Mouse (Mus musculus) E14TG2a.4 (cell line): ENCODE measurements around the gene Sfn.

ENCODE experiments used
- H3K27me3 ChIP-seq: 2 replicates; pipeline ENCODE4 v1.6.1; 2014; ENCODE audit warnings: low read length, control low read depth; ENCODE audit not compliant: insufficient read depth
- H3K36me3 ChIP-seq: 2 replicates; pipeline ENCODE4 v1.6.1; 2014; ENCODE audit warnings: low read length, control low read depth; ENCODE audit not compliant: insufficient read depth
- H3K4me1 ChIP-seq: replicated peaks from 2 replicates; pipeline ENCODE4 v1.6.1; 2014; ENCODE audit warnings: low read depth, low read length, control low read depth
- H3K4me3 ChIP-seq: replicated peaks from 2 replicates; pipeline ENCODE4 v1.5.1; 2014; ENCODE audit warnings: mild to moderate bottlenecking, low read length
- H3K9me3 ChIP-seq: 2 replicates; pipeline ENCODE4 v1.6.1; 2014; ENCODE audit warnings: low read length, control low read depth
- CTCF ChIP-seq: conservative IDR thresholded peaks from 2 replicates; pipeline ENCODE4 v1.5.1; 2014; ENCODE audit warnings: low read length
- NANOG ChIP-seq: IDR thresholded peaks from 2 replicates; pipeline ENCODE4 v1.6.1; 2014; ENCODE audit warnings: borderline replicate concordance, low read length, mixed read lengths
- POU5F1 ChIP-seq: IDR thresholded peaks from 2 replicates; pipeline ENCODE4 v1.6.1; 2014; ENCODE audit warnings: low read length, borderline replicate concordance

Sfn gene

DNA sequence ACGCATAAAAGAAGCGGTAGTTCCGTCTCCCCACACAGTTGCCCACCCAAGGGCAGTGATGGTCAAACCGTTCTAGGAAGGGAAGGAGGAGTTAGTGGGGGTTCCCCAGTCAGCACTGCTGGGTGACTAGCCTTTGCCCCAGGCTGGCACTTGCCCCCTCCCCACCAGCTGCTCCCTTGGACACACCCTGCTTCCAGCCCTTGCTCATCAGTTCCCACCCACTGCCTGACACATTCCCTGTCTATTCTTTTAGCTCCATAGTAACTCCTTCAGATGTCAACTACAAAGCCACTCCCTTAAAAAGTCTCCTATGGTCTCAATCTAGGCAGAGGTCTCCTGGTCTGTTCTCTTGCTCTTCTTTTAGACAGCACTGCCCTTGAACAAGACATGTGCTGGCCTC is 11.9 kb upstream of the Sfn start:
- TF ChIP-seq POU5F1: no peak
- no peak for TF ChIP-seq CTCF
- no peak for TF ChIP-seq NANOG
- no peaks in the 10 kb centered on the region for H3K9me3 ChIP-seq
- peaks cover 77% of the 10 kb centered on the region for H3K4me1 ChIP-seq
- H3K36me3 ChIP-seq: peaks cover 87% of the 10 kb centered on the region
- no peaks in the 10 kb centered on the region for H3K27me3 ChIP-seq
- H3K4me3 ChIP-seq: peak overlapping the region; percentile 6; the same call in 1 of the 2 replicates

DNA sequence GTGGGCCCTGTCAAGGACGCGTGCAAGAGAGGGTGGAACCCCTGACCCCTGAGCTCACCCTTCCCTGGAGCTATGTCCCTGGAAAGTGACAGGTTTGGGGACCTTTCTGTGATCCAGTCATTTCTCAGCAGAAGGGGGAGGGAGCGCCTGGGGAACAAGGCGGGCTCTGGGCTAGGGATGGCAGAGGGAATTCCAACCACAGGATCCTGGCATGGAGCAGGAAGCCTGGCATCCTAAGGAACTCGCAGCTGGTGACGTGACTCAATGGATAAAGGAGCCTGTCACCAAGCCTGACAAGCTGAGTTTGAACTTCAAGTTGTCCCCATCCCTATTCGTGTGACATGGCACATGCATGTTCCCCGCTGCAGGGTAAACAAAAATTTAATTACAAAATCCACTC is 11.1 kb upstream of the Sfn start:
- no peaks in the 10 kb centered on the region for H3K9me3 ChIP-seq
- peaks cover 85% of the 10 kb centered on the region for H3K4me1 ChIP-seq
- H3K27me3 ChIP-seq: no peaks in the 10 kb centered on the region
- H3K36me3 ChIP-seq: peaks cover 92% of the 10 kb centered on the region
- TF ChIP-seq POU5F1 (no peak), CTCF (no peak), NANOG (no peak)
- no peak overlapping the region for H3K4me3 ChIP-seq

DNA sequence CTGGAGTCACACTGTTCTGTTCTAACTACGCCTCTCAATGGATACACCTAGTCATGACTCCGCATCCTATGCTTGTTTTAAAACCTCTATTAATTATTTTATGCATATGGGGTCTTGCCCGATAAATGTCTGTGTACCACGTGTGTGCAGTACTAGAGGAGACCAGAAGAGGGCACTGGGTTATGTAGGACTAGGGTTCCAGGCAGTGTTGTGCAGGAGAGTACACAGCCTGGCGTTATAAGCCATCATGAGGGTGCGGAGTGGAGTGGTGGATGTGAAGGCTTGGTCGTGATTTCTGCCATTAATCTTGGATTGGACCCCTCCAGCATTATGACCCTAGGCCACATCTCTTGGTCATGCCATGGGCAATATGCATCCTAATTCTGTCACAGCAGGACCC is 10.4 kb upstream of the Sfn start:
- TF ChIP-seq CTCF (peak; percentile 55), POU5F1 (no peak)
- Histone ChIP-seq H3K27me3 (no peaks in the 10 kb centered on the region), H3K36me3 (peaks cover 92% of the 10 kb centered on the region), H3K4me3 (no peak overlapping the region), H3K9me3 (no peaks in the 10 kb centered on the region), H3K4me1 (peaks cover 87% of the 10 kb centered on the region)

DNA sequence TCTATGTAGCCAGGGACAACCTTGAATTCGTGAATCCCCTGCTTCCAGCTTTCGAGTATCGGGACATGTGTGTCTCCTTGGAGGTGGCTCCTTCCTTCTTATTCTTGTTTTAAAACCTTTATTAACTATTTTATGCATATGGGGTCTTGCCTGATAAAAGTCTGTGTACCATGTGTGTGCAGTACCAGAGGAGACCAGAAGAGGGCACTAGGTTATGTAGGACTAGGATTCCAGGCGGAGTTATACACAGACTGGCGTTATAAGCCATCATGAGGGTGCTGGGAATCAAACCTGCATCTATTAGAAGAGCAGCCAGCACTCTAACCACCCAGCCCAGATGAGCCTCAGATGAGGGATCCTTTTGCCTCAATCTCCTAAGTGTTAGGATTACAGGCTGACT is 9.8 kb upstream of the Sfn start:
- Histone ChIP-seq H3K36me3 (peaks cover 93% of the 10 kb centered on the region), H3K9me3 (no peaks in the 10 kb centered on the region), H3K4me1 (peaks cover 88% of the 10 kb centered on the region), H3K4me3 (no peak overlapping the region), H3K27me3 (no peaks in the 10 kb centered on the region)
- TF ChIP-seq POU5F1: no peak
- TF ChIP-seq CTCF: peak; percentile 71

DNA sequence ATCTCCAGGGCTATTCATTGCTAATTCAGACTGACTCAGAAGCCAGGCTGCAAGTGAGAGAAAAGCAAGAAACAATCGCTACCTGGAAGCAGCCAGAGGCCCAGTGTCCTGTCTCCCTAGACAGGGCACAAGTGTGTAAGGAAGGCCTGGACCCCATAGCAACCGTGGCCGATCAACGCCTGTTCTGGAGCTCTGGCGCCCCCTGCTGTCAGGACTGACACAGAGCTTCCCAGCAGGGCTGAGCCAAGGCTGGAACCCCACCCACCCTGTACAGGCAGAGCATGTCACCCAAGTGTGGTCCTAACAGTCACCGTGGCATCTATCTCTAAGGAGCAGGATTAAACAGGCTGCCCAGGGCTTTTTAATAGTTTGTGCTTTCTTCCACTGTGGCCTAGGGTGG is 7.8 kb upstream of the Sfn start:
- Histone ChIP-seq H3K27me3 (no peaks in the 10 kb centered on the region), H3K36me3 (peaks cover 95% of the 10 kb centered on the region), H3K4me1 (peaks cover 89% of the 10 kb centered on the region), H3K4me3 (no peak overlapping the region), H3K9me3 (no peaks in the 10 kb centered on the region)
- peak; percentile 79 for TF ChIP-seq CTCF
- no peak for TF ChIP-seq NANOG

DNA sequence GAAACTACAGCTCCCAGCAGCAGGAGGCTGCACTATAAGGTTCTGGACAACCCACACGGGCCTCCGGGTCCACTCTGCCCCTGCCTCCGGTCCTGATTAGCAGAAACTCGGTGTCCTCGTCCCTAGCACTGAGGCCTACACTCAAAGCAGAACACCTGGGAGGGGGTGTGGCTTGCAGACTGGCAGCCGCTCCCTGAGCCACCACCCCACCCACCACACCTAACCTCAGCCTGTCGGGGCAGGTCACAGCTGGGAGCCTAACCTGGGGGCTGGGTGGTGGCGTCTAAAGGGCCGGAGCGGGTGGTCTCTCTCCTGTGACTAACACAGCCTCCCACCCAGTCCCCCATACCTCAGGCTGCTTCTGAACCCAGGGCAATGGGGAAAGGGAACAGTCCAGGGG is 5.3 kb upstream of the Sfn start:
- H3K27me3 ChIP-seq: no peaks in the 10 kb centered on the region
- H3K36me3 ChIP-seq: peaks cover 91% of the 10 kb centered on the region
- H3K9me3 ChIP-seq: no peaks in the 10 kb centered on the region
- peaks cover 89% of the 10 kb centered on the region for H3K4me1 ChIP-seq
- TF ChIP-seq POU5F1 (no peak), NANOG (no peak), CTCF (no peak)
- 0 out of 2 replicates have a peak overlapping the region, but pooled peaks have one; percentile 23 for H3K4me3 ChIP-seq

DNA sequence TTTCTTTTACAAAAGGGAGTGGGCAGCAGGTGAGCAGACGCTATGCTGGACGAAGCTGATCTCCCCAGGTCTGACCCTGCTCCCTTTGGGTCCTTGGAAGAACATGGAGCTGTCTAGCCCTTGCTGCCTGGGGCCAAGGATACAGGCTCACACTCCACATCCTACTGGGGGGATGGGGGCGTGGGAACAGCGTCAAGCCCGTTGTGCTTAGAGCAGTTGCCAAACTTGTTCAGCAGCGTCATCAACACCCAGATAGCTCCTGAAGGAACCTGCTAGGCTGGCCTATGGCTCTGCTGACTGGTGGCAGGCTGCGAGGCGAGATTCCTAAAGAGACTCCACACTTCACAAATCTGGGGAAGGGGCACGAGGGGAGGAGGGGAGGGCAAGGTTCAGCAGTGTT is 3.4 kb upstream of the Sfn start:
- H3K27me3 ChIP-seq: peaks cover 2% of the 10 kb centered on the region; the same call in 1 of the 2 replicates
- peaks cover 74% of the 10 kb centered on the region for H3K36me3 ChIP-seq
- no peaks in the 10 kb centered on the region for H3K9me3 ChIP-seq
- H3K4me1 ChIP-seq: peaks cover 88% of the 10 kb centered on the region
- H3K4me3 ChIP-seq: peak overlapping the region; percentile 63
- TF ChIP-seq CTCF: no peak
- TF ChIP-seq POU5F1: no peak

DNA sequence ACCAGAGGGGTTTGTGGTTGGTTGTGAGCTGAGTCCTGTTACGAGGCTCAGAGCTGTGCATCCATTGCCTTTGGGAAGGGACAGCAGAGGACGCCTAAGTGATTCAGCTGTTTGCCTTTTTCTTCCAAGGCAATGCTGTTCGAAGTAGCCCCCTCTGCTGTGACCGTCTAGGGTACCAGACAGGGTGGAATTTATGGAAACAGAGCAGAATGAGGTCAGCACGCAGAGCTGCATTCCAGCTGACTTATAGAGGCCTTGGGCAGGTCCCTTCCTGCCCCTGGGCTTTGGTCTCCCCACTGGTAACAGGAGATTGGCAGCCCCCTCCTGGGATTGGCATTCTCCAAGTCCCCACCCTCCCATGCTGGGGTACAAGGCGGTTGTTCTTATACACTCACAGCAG is 2.9 kb upstream of the Sfn start:
- Histone ChIP-seq H3K27me3 (peaks cover 2% of the 10 kb centered on the region; the same call in 1 of the 2 replicates), H3K9me3 (no peaks in the 10 kb centered on the region), H3K4me3 (peak overlapping the region; percentile 63; the same call in 1 of the 2 replicates), H3K4me1 (peaks cover 87% of the 10 kb centered on the region), H3K36me3 (peaks cover 70% of the 10 kb centered on the region)
- TF ChIP-seq POU5F1 (no peak), CTCF (no peak), NANOG (no peak)

DNA sequence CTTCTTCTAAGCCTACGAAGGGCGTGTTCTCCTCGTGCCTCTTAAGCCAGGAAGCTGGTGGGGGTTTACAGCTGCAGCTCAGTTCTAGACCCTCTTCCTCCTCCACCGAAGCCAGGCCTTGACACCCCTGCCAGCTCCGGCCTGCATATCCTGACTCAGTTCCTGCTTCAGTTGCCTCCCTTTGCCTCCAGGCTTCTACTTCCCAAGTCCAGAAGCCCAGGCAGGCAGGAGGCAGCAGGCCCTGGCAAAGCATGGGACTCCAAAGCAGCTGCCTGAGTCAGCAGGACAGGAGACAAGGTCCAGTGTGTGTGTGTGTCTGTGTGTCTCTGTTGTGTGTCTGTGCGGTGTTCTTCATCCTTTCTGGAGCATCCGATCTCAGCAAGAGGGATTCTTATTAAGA is 2.2 kb upstream of the Sfn start:
- Histone ChIP-seq H3K9me3 (no peaks in the 10 kb centered on the region), H3K36me3 (peaks cover 63% of the 10 kb centered on the region), H3K4me3 (peak overlapping the region; percentile 32; the same call in 1 of the 2 replicates), H3K4me1 (peaks cover 84% of the 10 kb centered on the region), H3K27me3 (peaks cover 2% of the 10 kb centered on the region; the same call in 1 of the 2 replicates)
- TF ChIP-seq NANOG (no peak), CTCF (no peak), POU5F1 (no peak)
